Mouse (Mus musculus) heart, embryonic 14.5 days (tissue): ENCODE results near the gene Glo1. TPM values are rescaled to one million over a fixed set of nuclear protein-coding genes. Genes with fewer than 3 reads are reported as not detected.
A peak's percentile ranks its signal among the peaks of the same experiment; 100 is the strongest.

Experiments
- ATAC-seq: fragments of 200-750 bp; cut with Nextera tagmentation; 2 replicates; pipeline ENCODE4 v1.8.0; 2017; ENCODE audit warnings: low read depth, moderate TSS enrichment; ENCODE audit not compliant: insufficient number of reproducible peaks, insufficient read depth, low FRiP score
- H3K27ac ChIP-seq, 2 experiments: fragments of 200-500 bp in 1 of 2; fragments of 300-500 bp in 1 of 2; sonication (generic) in 1 of 2; replicated peaks in 1 of 2; 2 replicates each; pipeline ENCODE4 v1.5.1; 2012 to 2014; ENCODE audit warnings: low read depth in 2 of 2, low read length in 2 of 2, control low read depth in 1 of 2, mild to moderate bottlenecking in 1 of 2, mixed read lengths in 1 of 2; ENCODE audit not compliant: control insufficient read depth in 1 of 2, insufficient read depth in 1 of 2
- H3K27me3 ChIP-seq: fragments of 300-500 bp; sonication (generic); 2 replicates; pipeline ENCODE4 v1.6.1; 2014; ENCODE audit warnings: mild to moderate bottlenecking, low read length, control low read depth; ENCODE audit not compliant: control insufficient read depth, insufficient read depth
- H3K36me3 ChIP-seq: fragments of 300-500 bp; sonication (generic); 2 replicates; pipeline ENCODE4 v1.6.1; 2014; ENCODE audit warnings: mild to moderate bottlenecking, control low read depth, low read length, mixed read lengths; ENCODE audit not compliant: control insufficient read depth, insufficient read depth
- H3K4me1 ChIP-seq, 2 experiments: fragments of 200-500 bp in 1 of 2; fragments of 300-500 bp in 1 of 2; sonication (generic) in 1 of 2; 2 replicates each; pipeline ENCODE4 v1.6.1; 2012 to 2014; ENCODE audit warnings: low read length in 2 of 2, control low read depth in 1 of 2, mixed read lengths in 1 of 2; ENCODE audit not compliant: control insufficient read depth in 2 of 2, insufficient read depth in 2 of 2
- H3K4me2 ChIP-seq: fragments of 300-500 bp; sonication (generic); 2 replicates; pipeline ENCODE4 v1.6.1; 2014; ENCODE audit warnings: mild to moderate bottlenecking, low read length
- H3K4me3 ChIP-seq, 2 experiments: fragments of 200-500 bp in 1 of 2; fragments of 300-500 bp in 1 of 2; sonication (generic) in 1 of 2; 2 replicates each; pipeline ENCODE4 v1.5.1; 2012 to 2014; ENCODE audit warnings: low read length in 2 of 2, mild to moderate bottlenecking in 2 of 2, control low read depth in 1 of 2, low read depth in 1 of 2, moderate library complexity in 1 of 2; ENCODE audit not compliant: control insufficient read depth in 1 of 2, insufficient read depth in 1 of 2
- H3K9ac ChIP-seq: fragments of 300-500 bp; sonication (generic); 2 replicates; pipeline ENCODE4 v1.6.1; 2014; ENCODE audit warnings: mild to moderate bottlenecking, low read length
- H3K9me3 ChIP-seq: fragments of 300-500 bp; sonication (generic); 2 replicates; pipeline ENCODE4 v1.6.1; 2016; ENCODE audit warnings: low read length, control low read depth; ENCODE audit not compliant: control insufficient read depth
- WGBS: fragments of 180-500 bp; shearing (Covaris S2); extraction: QIAGEN DNeasy Blood & Tissue Kit; methylation state at CpG from one replicate; pipeline ENCODE4 v1.1.7; 2014; 5-methylcytosine and 5-hydroxymethylcytosine counted together
- polyA plus RNA-seq: library from polyadenylated mRNA; unstranded; fragments of >200 nt; fragmentation: Nextera tagmentation; extraction: Ambion mirVana; gene quantifications from 2 replicates; pipeline ENCODE4 v1.2.1, GENCODE M21; 2014

The Glo1 gene
- polyA plus RNA-seq, 1 experiment from 2014 or later, result 225 TPM

- Histone ChIP-seq H3K27me3 (no peaks in the 10 kb centered on the region), H3K4me3 (peak overlapping the region; percentile 62 to 98), H3K4me2 (peak overlapping the region; percentile 81), H3K9ac (peak overlapping the region; percentile 87), H3K36me3 (no peaks in the 10 kb centered on the region), H3K4me1 (peaks cover 8 to 21% of the 10 kb centered on the region in 2 experiments), H3K27ac (peak overlapping the region; percentile 89 to 98), H3K9me3 (no peaks in the 10 kb centered on the region)
- under 1% methylated on average over 34 of the region's 34 CpGs for WGBS
- ATAC-seq, result peak; percentile 100
These were observed 14.4 kb downstream of the Glo1 start for GRCm38 (mm10) chr17:30612075-30612859.

DNA sequence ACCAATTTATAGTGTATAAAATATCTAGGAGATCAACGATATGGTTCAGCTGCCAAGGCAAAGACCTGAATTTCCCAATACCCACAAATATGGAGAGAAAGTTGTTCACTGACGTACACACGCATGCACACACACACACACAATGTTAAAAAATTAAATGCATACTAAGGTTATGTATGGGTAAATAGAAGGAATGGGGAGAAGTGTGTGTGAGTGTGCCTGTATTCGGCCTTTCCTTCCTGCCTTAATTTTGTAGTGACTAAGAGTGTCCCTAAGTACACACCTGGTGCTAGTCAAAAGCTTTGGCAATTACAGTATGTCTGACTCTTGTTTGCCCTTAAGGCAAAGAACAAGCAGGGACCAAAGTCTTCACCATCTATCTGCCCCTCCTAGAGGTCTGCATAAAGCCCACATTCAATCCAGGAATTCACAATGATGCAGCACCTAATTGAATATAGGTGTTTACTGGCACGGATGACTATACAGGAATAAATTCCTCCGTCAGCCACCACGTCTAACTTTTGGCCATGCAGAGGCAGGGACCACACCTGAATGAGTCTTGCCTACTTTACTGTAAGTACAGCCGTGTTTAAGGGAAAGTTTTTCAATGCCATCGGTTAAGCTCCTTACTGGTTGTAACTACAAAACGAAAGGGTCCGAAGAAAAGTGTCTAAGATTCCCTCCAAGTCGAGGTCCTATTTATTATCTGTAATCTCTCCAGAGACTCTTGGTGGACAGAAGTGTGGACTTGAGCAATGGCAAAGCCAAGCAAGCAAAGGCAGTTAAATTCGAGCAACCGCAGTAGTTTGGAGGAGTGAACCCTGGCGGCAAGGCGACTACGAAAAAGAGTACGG is 15.2 kb downstream of the Glo1 start:
- peaks cover 8 to 21% of the 10 kb centered on the region in 2 experiments for H3K4me1 ChIP-seq
- WGBS, result 23% methylated on average over 18 of the region's 18 CpGs
- peak overlapping the region; percentile 89 to 98 for H3K27ac ChIP-seq
- peak overlapping the region; percentile 87 for H3K9ac ChIP-seq
- no peaks in the 10 kb centered on the region for H3K36me3 ChIP-seq
- no peaks in the 10 kb centered on the region for H3K9me3 ChIP-seq
- peak overlapping the region; percentile 81 for H3K4me2 ChIP-seq
- peak overlapping the region; percentile 62 to 98 for H3K4me3 ChIP-seq
- no peaks in the 10 kb centered on the region for H3K27me3 ChIP-seq
- no peak for ATAC-seq

- Histone ChIP-seq H3K4me2 (peak overlapping the region; percentile 81; the same call in 1 of the 2 replicates), H3K9me3 (no peaks in the 10 kb centered on the region), H3K27ac (no peak overlapping the region), H3K36me3 (no peaks in the 10 kb centered on the region), H3K9ac (no peak overlapping the region), H3K4me1 (peaks cover 8 to 21% of the 10 kb centered on the region in 2 experiments), H3K4me3 (no peak overlapping the region), H3K27me3 (no peaks in the 10 kb centered on the region)
- ATAC-seq, result no peak
- WGBS, result 63% methylated on average over 1 of the region's 1 CpGs
These were observed 15.9 kb downstream of the Glo1 start for GRCm38 (mm10) chr17:30610739-30611138.

- no peak for ATAC-seq
- Histone ChIP-seq H3K27me3 (no peaks in the 10 kb centered on the region), H3K4me1 (peaks cover 8 to 21% of the 10 kb centered on the region in 2 experiments), H3K4me2 (no peak overlapping the region), H3K9ac (no peak overlapping the region), H3K27ac (no peak overlapping the region), H3K9me3 (no peaks in the 10 kb centered on the region), H3K4me3 (no peak overlapping the region), H3K36me3 (no peaks in the 10 kb centered on the region)
- 96% methylated on average over 5 of the region's 5 CpGs for WGBS
These were observed 16.7 kb downstream of the Glo1 start for GRCm38 (mm10) chr17:30609980-30610307.

- Histone ChIP-seq H3K4me2 (no peak overlapping the region), H3K4me1 (peaks cover 8 to 21% of the 10 kb centered on the region in 2 experiments), H3K4me3 (no peak overlapping the region), H3K36me3 (no peaks in the 10 kb centered on the region), H3K27ac (no peak overlapping the region), H3K27me3 (no peaks in the 10 kb centered on the region), H3K9ac (no peak overlapping the region), H3K9me3 (no peaks in the 10 kb centered on the region)
- ATAC-seq, result no peak
- WGBS, result 69% methylated on average over 16 of the region's 16 CpGs
These were observed 17.2 kb downstream of the Glo1 start for GRCm38 (mm10) chr17:30609305-30609979.

DNA sequence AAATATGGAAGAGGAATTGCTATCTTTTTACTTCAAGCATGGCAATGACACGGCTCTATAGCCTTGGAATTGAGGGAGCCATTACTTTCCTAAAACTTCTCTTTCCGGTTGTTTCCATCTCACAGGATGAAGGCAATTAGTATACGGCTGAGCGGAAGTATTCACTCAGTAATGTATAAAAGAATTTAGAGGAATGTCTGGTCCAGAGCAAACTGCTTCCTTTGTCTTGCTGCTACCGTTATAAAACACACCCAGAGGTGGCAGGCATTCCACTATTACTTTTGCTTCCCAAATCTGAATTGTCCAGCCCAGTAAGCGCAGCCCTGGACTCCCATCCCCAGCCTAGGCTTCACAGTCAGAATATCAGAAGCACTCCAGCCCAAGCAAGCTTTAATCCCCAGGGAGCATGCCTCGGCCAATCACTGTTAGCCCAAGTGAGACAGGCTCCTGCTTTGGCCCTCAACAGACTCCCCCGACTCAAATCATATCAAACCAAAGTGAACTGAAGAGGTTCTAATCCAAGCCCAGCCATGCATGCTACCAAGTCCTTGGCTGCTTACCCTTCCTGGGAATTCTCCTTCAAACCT is 18.7 kb downstream of the Glo1 start:
- Histone ChIP-seq H3K9me3 (no peaks in the 10 kb centered on the region), H3K36me3 (peaks cover 13% of the 10 kb centered on the region), H3K9ac (no peak overlapping the region), H3K4me3 (no peak overlapping the region), H3K27me3 (no peaks in the 10 kb centered on the region), H3K4me2 (no peak overlapping the region), H3K27ac (no peak overlapping the region), H3K4me1 (peaks cover 8 to 21% of the 10 kb centered on the region in 2 experiments)
- 72% methylated on average over 8 of the region's 8 CpGs for WGBS
- ATAC-seq, result no peak

DNA sequence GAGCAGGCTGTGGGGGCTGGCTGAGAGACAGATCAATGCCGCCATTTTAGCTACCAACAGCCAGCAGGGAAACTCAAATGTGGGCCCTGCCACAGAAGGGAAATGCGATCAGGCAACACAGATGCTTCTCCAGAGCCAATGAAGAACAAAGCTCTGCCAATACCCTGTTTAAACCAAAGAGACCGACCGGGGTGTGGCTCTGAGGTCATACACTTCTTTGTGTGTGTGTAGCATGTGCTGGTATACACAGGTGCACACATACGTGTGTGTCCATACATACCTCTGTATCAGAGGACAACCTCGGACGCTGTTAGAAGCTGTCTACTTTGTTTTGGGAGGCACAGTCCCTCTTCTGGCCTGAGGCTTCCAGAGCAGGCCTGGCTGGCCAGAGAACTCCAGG is 19.3 kb downstream of the Glo1 start:
- Histone ChIP-seq H3K27ac (no peak overlapping the region), H3K4me3 (no peak overlapping the region), H3K4me1 (peaks cover 8 to 19% of the 10 kb centered on the region in 2 experiments), H3K9me3 (no peaks in the 10 kb centered on the region), H3K27me3 (no peaks in the 10 kb centered on the region), H3K4me2 (no peak overlapping the region), H3K9ac (no peak overlapping the region), H3K36me3 (peaks cover 19% of the 10 kb centered on the region)
- 89% methylated on average over 7 of the region's 7 CpGs for WGBS
- no peak for ATAC-seq
